Comparison of ENCODE assay signal across 8 mouse cellular contexts in the genomic region with DNA sequence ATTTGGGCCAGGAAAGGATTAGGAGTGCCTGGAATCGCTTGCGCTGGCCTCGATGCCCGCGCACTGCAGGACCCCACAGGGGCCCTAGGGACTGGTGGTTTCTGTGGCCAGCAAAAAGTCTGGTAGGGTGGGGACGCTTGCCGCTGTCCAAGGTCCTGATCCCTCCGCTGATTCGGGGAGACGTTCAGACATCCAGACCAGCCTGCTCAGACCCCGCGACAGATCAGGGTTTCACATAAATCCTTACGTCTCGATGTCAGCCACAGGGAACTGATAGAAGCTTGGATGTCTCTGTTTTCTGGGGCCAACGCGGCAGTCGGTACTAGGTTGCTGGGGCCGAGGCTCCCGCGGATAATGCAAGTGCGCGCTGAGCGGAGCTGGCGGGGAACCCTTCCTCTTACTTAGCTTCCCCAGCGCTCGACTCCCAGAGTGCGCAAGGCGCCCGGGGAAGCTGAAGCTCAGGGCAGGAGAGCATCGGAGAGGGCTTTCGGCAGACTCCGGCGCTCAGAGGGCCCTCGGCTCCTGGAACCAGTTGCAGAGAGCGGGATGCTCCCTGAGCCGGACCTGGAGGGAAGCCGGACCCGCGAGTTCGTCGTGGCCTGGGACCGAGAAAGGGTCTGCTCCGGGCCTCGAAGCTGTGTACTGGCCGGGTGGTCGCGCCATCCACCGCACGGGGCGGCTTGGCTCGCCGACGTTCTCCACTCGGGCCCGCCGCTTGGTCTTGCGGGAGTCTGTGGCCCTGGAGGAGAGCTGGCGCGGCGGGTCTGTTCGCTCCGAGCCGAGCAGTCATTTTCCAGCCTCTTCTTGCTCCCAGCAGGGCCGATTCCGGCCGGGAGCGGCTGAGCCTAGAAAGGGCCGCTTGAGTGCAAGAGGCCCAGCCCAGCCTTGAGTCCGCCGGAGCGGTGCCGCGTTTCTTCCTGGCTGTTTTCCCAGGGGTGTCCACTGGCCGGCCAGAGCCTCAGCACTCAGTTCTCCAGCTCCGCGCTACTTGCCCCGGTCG. TPM values are rescaled to one million over a fixed set of nuclear protein-coding genes. Genes with fewer than 3 reads are reported as not detected.
DNase-seq lines count a peak whose midpoint lies in the region; ATAC-seq lines count a peak whose summit lies in the region.

No protein-coding gene starts in this region.

- peak overlapping the region; percentile 53 for H3K4me2 ChIP-seq in heart, embryonic 15.5 days

- peaks cover 98% of the 10 kb centered on the region for H3K27me3 ChIP-seq in heart, embryonic 15.5 days

- H3K4me1 ChIP-seq in heart, embryonic 15.5 days (replicated peaks) = peaks cover 28% of the 10 kb centered on the region

- H3K9me3 ChIP-seq in heart, embryonic 15.5 days (replicated peaks) = no peaks in the 10 kb centered on the region

- peak; percentile 43 to 67 for DNase-seq in layer of hippocampus, postnatal 25 days (ENCODE audit: extremely low spot score in 1 of 2, low spot score in 1 of 2)
- DNase-seq in layer of hippocampus, adult 9-10 months (ENCODE audit: low spot score) = no peak
- DNase-seq in embryo, embryonic 9.5 days (ENCODE audit: extremely low spot score) = peak; percentile 89
- DNase-seq in kidney, postnatal 14 days = peak; percentile 81
- peak; percentile 29 for DNase-seq in lung, postnatal 25 days (ENCODE audit: low spot score)
- DNase-seq in right cerebral cortex, postnatal 10 days (ENCODE audit: low spot score in 2 of 2) = peak; percentile 44 to 49
- peak; percentile 26 to 58 for DNase-seq in urinary bladder, postnatal 36 days (ENCODE audit: low spot score in 2 of 2)

- H3K36me3 ChIP-seq in heart, embryonic 15.5 days = no peaks in the 10 kb centered on the region

- peak; percentile 37; the same call in 1 of the 2 replicates for ATAC-seq in heart, embryonic 15.5 days (replicated peaks; ENCODE audit: insufficient number of reproducible peaks, insufficient read depth, low FRiP score, low read depth)

- under 1% methylated on average over 78 of the region's 78 CpGs for WGBS in heart, embryonic 15.5 days

- H3K27ac ChIP-seq in heart, embryonic 15.5 days = no peak overlapping the region

- H3K4me3 ChIP-seq in heart, embryonic 15.5 days = peak overlapping the region; percentile 32

- H3K9ac ChIP-seq in heart, embryonic 15.5 days = no peak overlapping the region

RNA-seq across cellular contexts. Expression of gene Prrxl1, which starts 1.7 kb away (rescaled TPM):
- total RNA-seq in layer of hippocampus, postnatal 25 days (2021) = not detected
- polyA plus RNA-seq in heart, embryonic 15.5 days (2015; fragmentation: Nextera tagmentation; extraction: Ambion mirVana) = 0.24 and 0.43 TPM in 2 replicates
